Mouse (Mus musculus) brown adipose tissue, adult 24 weeks (tissue): ENCODE results near the gene Tmcc2. TPM values are rescaled to one million over a fixed set of nuclear protein-coding genes. Genes with fewer than 3 reads are reported as not detected.
A peak's percentile ranks its signal among the peaks of the same experiment; 100 is the strongest.

ENCODE experiments used
- H3K27ac ChIP-seq: fragments of 200-500 bp; replicated peaks from 2 replicates; pipeline ENCODE4 v1.5.1; 2012; ENCODE audit warnings: low read depth, mild to moderate bottlenecking, low read length
- H3K4me1 ChIP-seq: fragments of 200-500 bp; 2 replicates; pipeline ENCODE4 v1.6.1; 2012; ENCODE audit warnings: low read length, mixed read lengths; ENCODE audit not compliant: control insufficient read depth, insufficient read depth, insufficient read length
- H3K4me3 ChIP-seq: fragments of 200-500 bp; 2 replicates; pipeline ENCODE4 v1.5.1; 2012; ENCODE audit warnings: low read depth, mild to moderate bottlenecking, low read length, moderate library complexity; ENCODE audit not compliant: insufficient read depth
- polyA plus RNA-seq: library from polyadenylated mRNA; stranded (reverse); fragments of >200 nt; gene quantifications from 2 replicates; pipeline ENCODE4 v1.2.4, GENCODE M21; 2012; ENCODE audit not compliant: missing spikeins, insufficient read depth, insufficient read length

The Tmcc2 gene
- polyA plus RNA-seq, 1 experiment = 2.1 TPM

- Histone ChIP-seq H3K4me1 (peaks cover 12% of the 10 kb centered on the region), H3K4me3 (no peak overlapping the region), H3K27ac (no peak overlapping the region)
These were observed 63.6 kb downstream of the Tmcc2 start for GRCm38 (mm10) chr1:132327477-132327876.

- H3K4me3 ChIP-seq = no peak overlapping the region
- H3K4me1 ChIP-seq = peaks cover 13% of the 10 kb centered on the region
- H3K27ac ChIP-seq = no peak overlapping the region
These were observed 64.3 kb downstream of the Tmcc2 start for GRCm38 (mm10) chr1:132326777-132327176.

- H3K27ac ChIP-seq = peak overlapping the region; percentile 43
- peaks cover 17% of the 10 kb centered on the region for H3K4me1 ChIP-seq
- H3K4me3 ChIP-seq = no peak overlapping the region
These were observed 68.2 kb downstream of the Tmcc2 start for GRCm38 (mm10) chr1:132322711-132323542.

- peak overlapping the region; percentile 14 for H3K27ac ChIP-seq
- H3K4me1 ChIP-seq = peaks cover 20% of the 10 kb centered on the region
- H3K4me3 ChIP-seq = no peak overlapping the region
These were observed 69.1 kb downstream of the Tmcc2 start for GRCm38 (mm10) chr1:132321821-132322580.

- Histone ChIP-seq H3K4me1 (peaks cover 20% of the 10 kb centered on the region), H3K27ac (no peak overlapping the region), H3K4me3 (no peak overlapping the region)
These were observed 71.8 kb downstream of the Tmcc2 start for GRCm38 (mm10) chr1:132319242-132319641.

GRCm38 (mm10) chr1:132317894-132318863 lies 72.9 kb downstream of the Tmcc2 start:
- Histone ChIP-seq H3K4me3 (no peak overlapping the region), H3K27ac (peak overlapping the region; percentile 59; the same call in 1 of the 2 replicates), H3K4me1 (peaks cover 20% of the 10 kb centered on the region)

GRCm38 (mm10) chr1:132317413-132317812 lies 73.7 kb downstream of the Tmcc2 start:
- H3K27ac ChIP-seq = peak overlapping the region; percentile 59
- peak overlapping the region; percentile 80 for H3K4me3 ChIP-seq
- H3K4me1 ChIP-seq = peaks cover 17% of the 10 kb centered on the region

- peak overlapping the region; percentile 80 for H3K4me3 ChIP-seq
- peak overlapping the region; percentile 78 for H3K27ac ChIP-seq
- H3K4me1 ChIP-seq = peaks cover 16% of the 10 kb centered on the region
These were observed 74.5 kb downstream of the Tmcc2 start for GRCm38 (mm10) chr1:132316625-132316994.

GRCm38 (mm10) chr1:132315889-132316624 lies 75.0 kb downstream of the Tmcc2 start, which contains the start of gene Nuak2:
Gene Nuak2 (plus strand): TSS chr1:132316126.
- Histone ChIP-seq H3K4me1 (peaks cover 16% of the 10 kb centered on the region), H3K27ac (peak within 1 kb of the TSS; percentile 78), H3K4me3 (peak within 1 kb of the TSS; percentile 80)

GRCm38 (mm10) chr1:132312703-132313102 lies 78.4 kb downstream of the Tmcc2 start:
- no peak overlapping the region for H3K4me3 ChIP-seq
- H3K4me1 ChIP-seq = peaks cover 4% of the 10 kb centered on the region; the same call in 1 of the 2 replicates
- no peak overlapping the region for H3K27ac ChIP-seq

- Histone ChIP-seq H3K4me1 (no peaks in the 10 kb centered on the region; the same call in 1 of the 2 replicates), H3K27ac (no peak overlapping the region), H3K4me3 (no peak overlapping the region)
These were observed 79.0 kb downstream of the Tmcc2 start for GRCm38 (mm10) chr1:132312043-132312442.

- Histone ChIP-seq H3K4me3 (no peak overlapping the region), H3K4me1 (no peaks in the 10 kb centered on the region), H3K27ac (no peak overlapping the region)
These were observed 79.8 kb downstream of the Tmcc2 start for GRCm38 (mm10) chr1:132311174-132311859.

- Histone ChIP-seq H3K4me3 (no peak overlapping the region), H3K4me1 (no peaks in the 10 kb centered on the region), H3K27ac (no peak overlapping the region)
These were observed 80.3 kb downstream of the Tmcc2 start for GRCm38 (mm10) chr1:132310754-132311153.

GRCm38 (mm10) chr1:132308674-132309073 lies 82.4 kb downstream of the Tmcc2 start:
- no peak overlapping the region for H3K27ac ChIP-seq
- H3K4me1 ChIP-seq = no peaks in the 10 kb centered on the region
- H3K4me3 ChIP-seq = no peak overlapping the region
